ENCODE assay signal across 11 mouse cellular contexts in the genomic region with DNA sequence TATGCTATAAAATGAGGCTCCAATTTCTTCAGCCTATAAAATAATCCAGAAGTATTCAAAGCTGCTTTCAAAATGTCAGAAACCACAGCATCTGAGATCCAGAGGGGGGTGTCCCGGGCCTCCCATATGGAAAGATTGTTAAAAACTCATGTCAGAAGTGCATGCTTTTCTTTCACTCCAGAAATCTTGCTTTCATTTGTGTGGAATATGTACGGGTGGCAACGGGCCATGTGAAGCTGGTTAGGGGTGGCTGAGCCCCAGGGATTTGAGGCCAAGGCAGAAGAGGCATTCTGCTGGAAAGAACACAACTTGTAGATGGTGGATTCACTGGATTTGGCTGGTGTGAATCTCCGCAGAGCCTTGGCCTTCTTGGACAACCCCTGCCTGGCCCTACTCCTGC. TPM values are rescaled to one million over a fixed set of nuclear protein-coding genes. Genes with fewer than 3 reads are reported as not detected.
"Had no signal": no experiment of that assay in that cellular context is flagged by ENCODE, and none has a peak within 500 bp of the region (broad histone marks: within the 10 kb centered on the region; RNA-seq: fewer than 3 reads in every experiment).

No protein-coding gene starts in this region.

- H3K27ac ChIP-seq: liver, embryonic 14.5 days; midbrain, embryonic 13.5 days; stomach, postnatal 0 days had no signal

- H3K4me1 ChIP-seq: midbrain, embryonic 13.5 days had no signal

- H3K9ac ChIP-seq: liver, embryonic 14.5 days; midbrain, embryonic 13.5 days had no signal

- ATAC-seq: intestine, embryonic 16.5 days; midbrain, embryonic 13.5 days had no signal

- DNase-seq: kidney, adult 8-10 months; kidney, postnatal 25 days; layer of hippocampus, adult 9-11 months; layer of hippocampus, postnatal 36 days; right cerebral cortex, postnatal 14 days; thymus, postnatal 14 days had no signal

- H3K36me3 ChIP-seq: midbrain, embryonic 13.5 days had no signal

- H3K4me3 ChIP-seq: midbrain, embryonic 13.5 days had no signal

- H3K4me2 ChIP-seq: midbrain, embryonic 13.5 days had no signal

- H3K9me3 ChIP-seq: midbrain, embryonic 13.5 days had no signal

RNA-seq across cellular contexts. Expression of a gene that starts 40.7 kb away (rescaled TPM):
- polyA plus RNA-seq: liver, adult 2 months had no signal
